Mouse (Mus musculus) neural tube, embryonic 11.5 days (tissue): Measurements from ENCODE around the gene Cnfn. TPM values are rescaled to one million over a fixed set of nuclear protein-coding genes. Genes with fewer than 3 reads are reported as not detected.

Experiments
- ATAC-seq: fragments of 200-750 bp; cut with Nextera tagmentation; 2 replicates; pipeline ENCODE4 v1.8.0; 2017; ENCODE audit warnings: moderate number of reproducible peaks, mild to moderate bottlenecking, moderate TSS enrichment, moderate library complexity; ENCODE audit not compliant: insufficient read depth, low FRiP score, low TSS enrichment
- DNase-seq: peaks from one replicate; pipeline ENCODE4 v3.0.0-alpha.2; 2015; ENCODE audit warnings: low spot score
- H3K27ac ChIP-seq: fragments of 300-500 bp; sonication (generic); 2 replicates; pipeline ENCODE4 v1.5.1; 2014; ENCODE audit warnings: low read depth, mild to moderate bottlenecking, low read length
- H3K27me3 ChIP-seq: fragments of 300-500 bp; sonication (generic); 2 replicates; pipeline ENCODE4 v1.6.1; 2014; ENCODE audit warnings: mild to moderate bottlenecking, low read length, mixed read lengths; ENCODE audit not compliant: control insufficient read depth, insufficient read depth
- H3K36me3 ChIP-seq: fragments of 300-500 bp; sonication (generic); 2 replicates; pipeline ENCODE4 v1.6.1; 2014; ENCODE audit warnings: mild to moderate bottlenecking, low read length, moderate library complexity, mixed read lengths; ENCODE audit not compliant: control insufficient read depth, insufficient read depth
- H3K4me1 ChIP-seq: fragments of 300-500 bp; sonication (generic); 2 replicates; pipeline ENCODE4 v1.6.1; 2014; ENCODE audit warnings: low read length, mixed read lengths; ENCODE audit not compliant: control insufficient read depth, insufficient read depth
- H3K4me2 ChIP-seq: fragments of 300-500 bp; sonication (generic); 2 replicates; pipeline ENCODE4 v1.6.1; 2014; ENCODE audit warnings: low read depth, mild to moderate bottlenecking, moderate library complexity
- H3K4me3 ChIP-seq: fragments of 300-500 bp; sonication (generic); 2 replicates; pipeline ENCODE4 v1.5.1; 2014; ENCODE audit warnings: low read depth, low read length
- H3K9ac ChIP-seq: fragments of 300-500 bp; sonication (generic); 2 replicates; pipeline ENCODE4 v1.6.1; 2014; ENCODE audit warnings: mild to moderate bottlenecking, low read length
- H3K9me3 ChIP-seq: fragments of 300-500 bp; sonication (generic); 2 replicates; pipeline ENCODE4 v1.6.1; 2016; ENCODE audit warnings: low read length; ENCODE audit not compliant: control insufficient read depth
- WGBS: fragments of 180-500 bp; shearing (Covaris S2); extraction: QIAGEN DNeasy Blood & Tissue Kit; methylation state at CpG from one replicate; pipeline ENCODE4 v1.1.7; 2014; 5-methylcytosine and 5-hydroxymethylcytosine counted together
- polyA plus RNA-seq: library from polyadenylated mRNA; unstranded; fragments of >200 nt; fragmentation: Nextera tagmentation; extraction: Ambion mirVana; gene quantifications from 2 replicates; pipeline ENCODE4 v1.2.1, GENCODE M21; 2014

Gene Cnfn
- polyA plus RNA-seq, 1 experiment from 2014 or later = not detected

GRCm38 (mm10) chr7:25379551-25380351 lies 10.2 kb upstream of the Cnfn start:
- no peak overlapping the region for H3K27ac ChIP-seq
- no peaks in the 10 kb centered on the region for H3K27me3 ChIP-seq
- no peaks in the 10 kb centered on the region for H3K9me3 ChIP-seq
- DNase-seq = peak; percentile 71
- peak overlapping the region; percentile 25 for H3K4me3 ChIP-seq
- H3K4me1 ChIP-seq = 0 out of 2 replicates have a peak, but pooled peaks cover 4% of the 10 kb centered on the region
- WGBS = 2% methylated on average over 42 of the region's 42 CpGs
- H3K9ac ChIP-seq = peak overlapping the region; percentile 66
- ATAC-seq = peak; percentile 56
- no peaks in the 10 kb centered on the region for H3K36me3 ChIP-seq
- H3K4me2 ChIP-seq = peak overlapping the region; percentile 68

GRCm38 (mm10) chr7:25378181-25379100 lies 8.9 kb upstream of the Cnfn start:
- 86% methylated on average over 13 of the region's 13 CpGs for WGBS
- H3K9me3 ChIP-seq = no peaks in the 10 kb centered on the region
- no peak overlapping the region for H3K4me2 ChIP-seq
- no peak overlapping the region for H3K9ac ChIP-seq
- no peaks in the 10 kb centered on the region for H3K27me3 ChIP-seq
- H3K4me3 ChIP-seq = no peak overlapping the region
- H3K36me3 ChIP-seq = no peaks in the 10 kb centered on the region
- ATAC-seq (no peak), DNase-seq (no peak)
- 0 out of 2 replicates have a peak, but pooled peaks cover 4% of the 10 kb centered on the region for H3K4me1 ChIP-seq
- no peak overlapping the region for H3K27ac ChIP-seq

- Histone ChIP-seq H3K4me3 (peak overlapping the region; percentile 25), H3K4me2 (peak overlapping the region; percentile 38; the same call in 1 of the 2 replicates), H3K36me3 (no peaks in the 10 kb centered on the region), H3K4me1 (0 out of 2 replicates have a peak, but pooled peaks cover 4% of the 10 kb centered on the region), H3K9ac (no peak overlapping the region), H3K27me3 (no peaks in the 10 kb centered on the region), H3K27ac (no peak overlapping the region), H3K9me3 (no peaks in the 10 kb centered on the region)
- DNase-seq = no peak
- 42% methylated on average over 8 of the region's 8 CpGs for WGBS
- no peak for ATAC-seq
Observed at GRCm38 (mm10) chr7:25377100-25377700, 7.7 kb upstream of the Cnfn start.

GRCm38 (mm10) chr7:25376556-25376955 lies 7.0 kb upstream of the Cnfn start:
- DNase-seq = peak; percentile 74
- H3K27me3 ChIP-seq = no peaks in the 10 kb centered on the region
- peak overlapping the region; percentile 25 for H3K4me3 ChIP-seq
- peak; percentile 48; the same call in 1 of the 2 replicates for ATAC-seq
- H3K4me1 ChIP-seq = 0 out of 2 replicates have a peak, but pooled peaks cover 4% of the 10 kb centered on the region
- no peak overlapping the region for H3K27ac ChIP-seq
- peak overlapping the region; percentile 38 for H3K4me2 ChIP-seq
- no peaks in the 10 kb centered on the region for H3K36me3 ChIP-seq
- no peak overlapping the region for H3K9ac ChIP-seq
- WGBS = 6% methylated on average over 17 of the region's 17 CpGs
- no peaks in the 10 kb centered on the region for H3K9me3 ChIP-seq

GRCm38 (mm10) chr7:25372441-25372840 lies 2.9 kb upstream of the Cnfn start:
- Histone ChIP-seq H3K4me1 (no peaks in the 10 kb centered on the region), H3K27ac (no peak overlapping the region), H3K36me3 (no peaks in the 10 kb centered on the region), H3K9ac (no peak overlapping the region), H3K9me3 (no peaks in the 10 kb centered on the region), H3K4me3 (no peak overlapping the region), H3K4me2 (no peak overlapping the region), H3K27me3 (peaks cover 26% of the 10 kb centered on the region)
- DNase-seq (no peak), ATAC-seq (no peak)
- WGBS = 90% methylated on average over 5 of the region's 5 CpGs

- ATAC-seq = no peak
- peaks cover 39% of the 10 kb centered on the region for H3K27me3 ChIP-seq
- no peak overlapping the region for H3K4me3 ChIP-seq
Observed at GRCm38 (mm10) chr7:25368333-25368732, 1.2 kb downstream of the Cnfn start.

GRCm38 (mm10) chr7:25367632-25368293 lies 1.8 kb downstream of the Cnfn start:
- ATAC-seq (no peak; the same call in 1 of the 2 replicates), DNase-seq (no peak)
- 3% methylated on average over 33 of the region's 33 CpGs for WGBS
- Histone ChIP-seq H3K4me2 (no peak overlapping the region), H3K9ac (no peak overlapping the region), H3K36me3 (peaks cover 3% of the 10 kb centered on the region; the same call in 1 of the 2 replicates), H3K4me3 (no peak overlapping the region), H3K4me1 (peaks cover 8% of the 10 kb centered on the region), H3K27ac (no peak overlapping the region), H3K9me3 (no peaks in the 10 kb centered on the region), H3K27me3 (peaks cover 39% of the 10 kb centered on the region)

More at GRCm38 (mm10) chr7:25368333-25368732, 1.2 kb downstream of the Cnfn start:
- Histone ChIP-seq H3K4me2 (no peak overlapping the region), H3K4me1 (peaks cover 8% of the 10 kb centered on the region), H3K9me3 (no peaks in the 10 kb centered on the region), H3K27ac (no peak overlapping the region), H3K9ac (no peak overlapping the region), H3K36me3 (peaks cover 3% of the 10 kb centered on the region; the same call in 1 of the 2 replicates)
- DNase-seq = no peak
- 23% methylated on average over 11 of the region's 12 CpGs for WGBS
